Mouse (Mus musculus) urinary bladder, adult 2 months (tissue): ENCODE data around the gene Hipk3. TPM values are rescaled to one million over a fixed set of nuclear protein-coding genes. Genes with fewer than 3 reads are reported as not detected.

Source experiments
- DNase-seq: peaks from one replicate; pipeline ENCODE4 v3.0.0; 2022; ENCODE audit warnings: low spot score
- polyA plus RNA-seq: library from polyadenylated mRNA; depleted of rRNA; stranded (reverse); fragments of >200 nt; gene quantifications from 2 replicates; pipeline ENCODE4 v1.2.3, GENCODE M21; 2012

Hipk3 gene
- polyA plus RNA-seq, 1 experiment, result 33.0 TPM

- no peak for DNase-seq
Observed at GRCm38 (mm10) chr2:104413011-104413410, 81.2 kb downstream of the Hipk3 start.

GRCm38 (mm10) chr2:104412496-104412895 lies 81.8 kb downstream of the Hipk3 start:
- DNase-seq, result no peak

GRCm38 (mm10) chr2:104411806-104412205 lies 82.4 kb downstream of the Hipk3 start:
- no peak for DNase-seq

GRCm38 (mm10) chr2:104410963-104411545 lies 83.2 kb downstream of the Hipk3 start, which contains the start of gene D430041D05Rik:
Gene D430041D05Rik (minus strand): TSS chr2:104411013.
- DNase-seq, result no peak

GRCm38 (mm10) chr2:104409851-104410821 lies 84.1 kb downstream of the Hipk3 start:
- DNase-seq, result peak; percentile 33

- DNase-seq, result no peak
Observed at GRCm38 (mm10) chr2:104408351-104408750, 85.9 kb downstream of the Hipk3 start.

GRCm38 (mm10) chr2:104407913-104408312 lies 86.3 kb downstream of the Hipk3 start:
- no peak for DNase-seq

- no peak for DNase-seq
Observed at GRCm38 (mm10) chr2:104404036-104404435, 90.2 kb downstream of the Hipk3 start.

- no peak for DNase-seq
Observed at GRCm38 (mm10) chr2:104398651-104399290, 95.5 kb downstream of the Hipk3 start.

- DNase-seq, result no peak
Observed at GRCm38 (mm10) chr2:104395961-104396360, 98.3 kb downstream of the Hipk3 start.

GRCm38 (mm10) chr2:104394769-104395168 lies 99.5 kb downstream of the Hipk3 start:
- DNase-seq, result no peak

- no peak for DNase-seq
Observed at GRCm38 (mm10) chr2:104392700-104393312, 101.4 kb downstream of the Hipk3 start.

- no peak for DNase-seq
Observed at GRCm38 (mm10) chr2:104389231-104389630, 105.0 kb downstream of the Hipk3 start.

GRCm38 (mm10) chr2:104385941-104386340 lies 108.3 kb downstream of the Hipk3 start:
- DNase-seq, result no peak

GRCm38 (mm10) chr2:104383589-104383988 lies 110.7 kb downstream of the Hipk3 start:
- DNase-seq, result no peak

GRCm38 (mm10) chr2:104382813-104383212 lies 111.4 kb downstream of the Hipk3 start:
- no peak for DNase-seq

- DNase-seq, result no peak
Observed at GRCm38 (mm10) chr2:104379304-104379703, 114.9 kb downstream of the Hipk3 start.

GRCm38 (mm10) chr2:104378791-104379190 lies 115.5 kb downstream of the Hipk3 start:
- no peak for DNase-seq

GRCm38 (mm10) chr2:104377990-104378389 lies 116.3 kb downstream of the Hipk3 start:
- DNase-seq, result no peak
